Mouse (Mus musculus): ENCODE data around the gene Hivep3. TPM values are rescaled to one million over a fixed set of nuclear protein-coding genes. Genes with fewer than 3 reads are reported as not detected.

Gene Hivep3
- polyA plus RNA-seq, 1 experiment from 2014 or later = 6.2 TPM

DNA sequence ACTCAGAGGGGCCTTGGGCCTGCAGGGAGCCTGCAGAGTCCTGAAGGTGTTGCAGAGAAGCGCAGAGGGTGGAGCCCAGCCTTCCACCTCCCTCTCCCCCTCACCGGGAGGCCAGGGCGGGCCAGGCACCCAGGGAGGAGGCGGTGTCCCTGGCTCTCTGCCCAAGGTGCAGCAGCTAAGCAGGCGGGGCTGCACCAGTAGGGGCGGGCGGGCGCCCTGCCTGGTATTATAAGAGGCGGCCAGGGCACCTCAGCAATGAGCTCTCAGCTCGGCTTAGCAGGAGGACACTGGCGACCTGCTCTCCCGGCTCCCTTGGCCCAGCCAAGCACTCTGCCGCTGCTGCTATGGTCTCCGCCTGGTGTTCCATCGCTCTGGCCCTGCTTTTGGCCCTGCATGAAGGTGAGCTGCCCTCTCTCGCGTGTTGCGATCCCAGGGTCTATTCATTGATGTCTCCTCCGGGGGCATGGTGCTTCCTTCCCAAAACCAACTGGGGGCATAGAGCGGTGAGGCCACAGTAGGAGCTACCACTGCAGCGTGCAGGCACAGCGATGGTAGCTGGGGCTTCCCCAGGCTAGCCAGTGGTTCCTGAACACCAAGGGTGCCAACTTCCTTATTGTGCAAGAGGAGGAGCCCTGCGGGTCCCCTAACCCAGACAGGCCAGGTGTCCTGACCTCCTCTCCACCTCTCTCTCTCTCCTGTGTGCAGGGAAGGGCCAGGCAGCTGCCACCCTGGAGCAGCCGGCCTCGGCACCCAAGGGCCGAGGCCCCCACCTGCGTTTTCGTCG is 427.8 kb downstream of the Hivep3 start, which contains the start of gene Edn2:
Gene Edn2 (plus strand): TSS at position 41 of the 784 bp plus-strand sequence.
- DNase-seq (ENCODE audit: low spot score) (peak; percentile 85), ATAC-seq (replicated peaks; ENCODE audit: low FRiP score, low TSS enrichment, low read depth) (peak; percentile 80)
- Histone ChIP-seq H3K27ac (ENCODE audit: low read depth) (no peak within 1 kb of the TSS), H3K27me3 (replicated peaks; ENCODE audit: control insufficient read depth, insufficient read depth, low read length) (no peaks in the 10 kb centered on the region), H3K4me3 (ENCODE audit: low read depth, low read length) (peak within 1 kb of the TSS; percentile 12; the same call in 1 of the 2 replicates), H3K9ac (ENCODE audit: low read length) (peak within 1 kb of the TSS; percentile 8; the same call in 1 of the 2 replicates), H3K4me1 (replicated peaks; ENCODE audit: control insufficient read depth, insufficient read depth, low read length) (peaks cover 22% of the 10 kb centered on the region), H3K9me3 (ENCODE audit: control insufficient read depth, low read length) (no peaks in the 10 kb centered on the region), H3K36me3 (ENCODE audit: control insufficient read depth, insufficient read depth, low read length) (no peaks in the 10 kb centered on the region), H3K4me2 (ENCODE audit: low read length) (peak within 1 kb of the TSS; percentile 39)
- WGBS = 29% methylated on average over 28 of the region's 29 CpGs

DNA sequence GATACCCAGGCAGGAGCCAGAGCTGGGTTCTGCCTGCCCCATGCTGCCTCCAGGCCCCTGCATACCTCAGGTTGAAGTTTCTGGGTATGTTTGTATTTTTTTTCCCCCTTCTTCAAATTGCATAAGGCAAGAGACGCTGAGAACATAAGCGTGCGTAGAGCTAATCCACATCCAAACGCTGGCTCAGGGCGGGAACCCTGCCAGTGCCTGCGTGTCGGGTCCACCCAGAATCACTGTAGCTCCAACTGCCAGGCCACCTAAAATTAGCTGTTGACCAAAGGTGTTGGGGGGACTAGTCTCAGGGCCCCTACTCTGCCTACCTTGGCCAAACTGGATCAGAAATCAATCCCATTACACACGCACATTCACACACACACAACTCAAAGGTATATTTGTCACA is 429.0 kb downstream of the Hivep3 start:
- Histone ChIP-seq H3K4me1 (replicated peaks; ENCODE audit: control insufficient read depth, insufficient read depth, low read length) (peaks cover 22% of the 10 kb centered on the region), H3K9ac (ENCODE audit: low read length) (no peak overlapping the region), H3K9me3 (ENCODE audit: control insufficient read depth, low read length) (no peaks in the 10 kb centered on the region), H3K4me3 (ENCODE audit: low read depth, low read length) (no peak overlapping the region), H3K27ac (ENCODE audit: low read depth) (no peak overlapping the region), H3K36me3 (ENCODE audit: control insufficient read depth, insufficient read depth, low read length) (no peaks in the 10 kb centered on the region), H3K4me2 (ENCODE audit: low read length) (no peak overlapping the region), H3K27me3 (replicated peaks; ENCODE audit: control insufficient read depth, insufficient read depth, low read length) (no peaks in the 10 kb centered on the region)
- no peak for DNase-seq (ENCODE audit: low spot score)
- ATAC-seq (replicated peaks; ENCODE audit: low FRiP score, low TSS enrichment, low read depth) = no peak
- WGBS = 71% methylated on average over 8 of the region's 8 CpGs

DNA sequence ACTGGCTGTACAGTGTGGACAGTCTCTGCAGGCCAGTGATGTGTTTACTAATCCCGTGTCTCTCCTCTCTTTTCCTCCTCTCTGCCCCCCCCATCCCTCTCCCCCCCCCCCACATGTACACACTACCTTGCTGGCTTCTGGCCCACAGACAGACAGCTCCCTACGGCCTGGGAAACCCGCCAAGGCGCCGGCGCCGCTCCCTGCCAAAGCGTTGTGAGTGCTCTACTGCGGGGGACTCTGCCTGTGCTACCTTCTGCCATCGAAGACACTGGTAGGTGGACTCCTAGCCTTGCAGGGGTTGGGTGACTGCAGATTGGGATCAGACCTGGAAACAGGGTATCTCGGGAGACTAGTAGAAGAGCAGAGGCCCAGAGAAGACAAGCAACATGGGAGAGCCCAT is 429.7 kb downstream of the Hivep3 start:
- no peak overlapping the region for H3K27ac ChIP-seq (ENCODE audit: low read depth)
- H3K9ac ChIP-seq (ENCODE audit: low read length) = no peak overlapping the region
- peaks cover 22% of the 10 kb centered on the region for H3K4me1 ChIP-seq (replicated peaks; ENCODE audit: control insufficient read depth, insufficient read depth, low read length)
- no peaks in the 10 kb centered on the region for H3K27me3 ChIP-seq (replicated peaks; ENCODE audit: control insufficient read depth, insufficient read depth, low read length)
- H3K9me3 ChIP-seq (ENCODE audit: control insufficient read depth, low read length) = no peaks in the 10 kb centered on the region
- H3K4me2 ChIP-seq (ENCODE audit: low read length) = 0 out of 2 replicates have a peak overlapping the region, but pooled peaks have one; percentile 18
- DNase-seq (ENCODE audit: low spot score) (no peak), ATAC-seq (replicated peaks; ENCODE audit: low FRiP score, low TSS enrichment, low read depth) (peak; percentile 25; the same call in 1 of the 2 replicates)
- 41% methylated on average over 11 of the region's 11 CpGs for WGBS
- no peak overlapping the region for H3K4me3 ChIP-seq (ENCODE audit: low read depth, low read length)
- no peaks in the 10 kb centered on the region for H3K36me3 ChIP-seq (ENCODE audit: control insufficient read depth, insufficient read depth, low read length)

DNA sequence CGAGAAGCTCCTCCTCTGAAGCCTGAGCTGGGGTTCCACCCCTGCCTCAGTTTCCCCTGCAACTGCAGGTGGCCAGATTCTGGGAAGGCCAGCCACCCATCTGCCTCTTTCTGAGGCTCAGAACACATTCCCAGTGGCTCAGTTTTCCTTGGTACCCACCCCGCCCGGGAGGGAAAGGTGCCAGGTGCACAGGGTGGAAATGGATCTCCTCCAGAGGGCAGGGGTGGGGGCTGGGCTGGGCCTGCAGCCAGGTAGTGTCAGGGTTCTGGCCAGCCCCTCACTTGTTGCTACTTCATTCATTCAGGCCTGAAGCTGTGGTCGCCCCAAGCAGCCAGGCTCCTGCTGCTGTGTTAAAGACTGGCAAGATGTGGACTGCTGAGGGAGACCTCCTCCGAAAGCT is 430.7 kb downstream of the Hivep3 start:
- Histone ChIP-seq H3K9me3 (ENCODE audit: control insufficient read depth, low read length) (no peaks in the 10 kb centered on the region), H3K36me3 (ENCODE audit: control insufficient read depth, insufficient read depth, low read length) (no peaks in the 10 kb centered on the region), H3K27ac (ENCODE audit: low read depth) (no peak overlapping the region), H3K4me3 (ENCODE audit: low read depth, low read length) (no peak overlapping the region), H3K4me2 (ENCODE audit: low read length) (no peak overlapping the region), H3K27me3 (replicated peaks; ENCODE audit: control insufficient read depth, insufficient read depth, low read length) (no peaks in the 10 kb centered on the region), H3K4me1 (replicated peaks; ENCODE audit: control insufficient read depth, insufficient read depth, low read length) (peaks cover 18% of the 10 kb centered on the region), H3K9ac (ENCODE audit: low read length) (no peak overlapping the region)
- 84% methylated on average over 5 of the region's 5 CpGs for WGBS
- ATAC-seq (replicated peaks; ENCODE audit: low FRiP score, low TSS enrichment, low read depth) (no peak), DNase-seq (ENCODE audit: low spot score) (no peak)

DNA sequence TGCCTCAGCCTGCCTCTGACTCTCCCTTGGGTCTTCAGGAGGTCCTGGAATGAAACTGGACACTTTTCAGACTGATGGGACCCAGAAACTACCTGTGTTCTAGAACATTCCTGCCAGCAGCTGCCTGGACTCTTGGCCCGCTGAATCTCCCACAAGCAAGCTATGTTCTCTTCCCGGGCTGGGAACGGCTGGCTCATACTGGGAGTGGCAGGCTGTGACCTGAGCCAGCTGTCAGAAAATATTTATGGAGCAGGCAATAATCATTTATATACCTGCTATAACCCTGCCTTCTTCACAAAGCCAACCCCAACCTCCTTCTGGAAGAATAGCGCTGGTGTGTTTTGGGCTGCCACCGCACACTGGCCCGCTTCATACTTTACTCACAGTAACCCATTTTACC is 434.2 kb downstream of the Hivep3 start:
- ATAC-seq (replicated peaks; ENCODE audit: low FRiP score, low TSS enrichment, low read depth) = 0 out of 2 replicates have a peak, but pooled peaks have one; percentile 17

DNA sequence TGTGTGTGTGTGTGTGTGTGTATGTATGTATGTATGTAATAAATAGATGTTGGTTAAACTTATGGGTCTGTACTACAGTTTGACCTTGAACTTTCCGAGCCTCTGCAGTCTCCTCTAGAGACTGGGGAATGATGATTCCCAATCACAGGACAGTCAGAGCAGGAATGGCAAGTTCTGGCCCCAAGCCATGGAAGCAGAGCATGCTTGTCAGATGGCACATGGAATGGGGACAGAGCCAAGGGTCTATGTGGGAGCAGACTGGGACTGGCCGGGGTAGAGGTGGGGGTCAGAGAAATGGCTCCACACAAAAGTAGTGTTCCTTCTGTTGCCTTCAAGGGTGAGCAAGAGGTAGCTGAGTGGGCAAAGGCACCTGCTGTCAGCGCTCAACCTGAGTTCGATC is 434.8 kb downstream of the Hivep3 start:
- DNase-seq (ENCODE audit: low spot score) (no peak), ATAC-seq (replicated peaks; ENCODE audit: low FRiP score, low TSS enrichment, low read depth) (no peak)
- Histone ChIP-seq H3K4me3 (ENCODE audit: low read depth, low read length) (no peak overlapping the region), H3K27me3 (replicated peaks; ENCODE audit: control insufficient read depth, insufficient read depth, low read length) (no peaks in the 10 kb centered on the region), H3K4me1 (replicated peaks; ENCODE audit: control insufficient read depth, insufficient read depth, low read length) (peaks cover 15% of the 10 kb centered on the region), H3K9me3 (ENCODE audit: control insufficient read depth, low read length) (no peaks in the 10 kb centered on the region), H3K27ac (ENCODE audit: low read depth) (no peak overlapping the region), H3K4me2 (ENCODE audit: low read length) (no peak overlapping the region), H3K36me3 (ENCODE audit: control insufficient read depth, insufficient read depth, low read length) (no peaks in the 10 kb centered on the region), H3K9ac (ENCODE audit: low read length) (no peak overlapping the region)
- 84% methylated on average over 4 of the region's 4 CpGs for WGBS

More for the DNA sequence above, 434.2 kb downstream of the Hivep3 start:
- Histone ChIP-seq H3K9ac (ENCODE audit: low read length) (no peak overlapping the region), H3K27ac (ENCODE audit: low read depth) (no peak overlapping the region), H3K4me3 (ENCODE audit: low read depth, low read length) (no peak overlapping the region), H3K4me2 (ENCODE audit: low read length) (no peak overlapping the region), H3K36me3 (ENCODE audit: control insufficient read depth, insufficient read depth, low read length) (no peaks in the 10 kb centered on the region), H3K4me1 (replicated peaks; ENCODE audit: control insufficient read depth, insufficient read depth, low read length) (peaks cover 15% of the 10 kb centered on the region), H3K9me3 (ENCODE audit: control insufficient read depth, low read length) (no peaks in the 10 kb centered on the region), H3K27me3 (replicated peaks; ENCODE audit: control insufficient read depth, insufficient read depth, low read length) (no peaks in the 10 kb centered on the region)
- whole genome bisulfite sequencing = 62% methylated on average over 6 of the region's 6 CpGs
- no peak for DNase-seq (ENCODE audit: low spot score)

DNA sequence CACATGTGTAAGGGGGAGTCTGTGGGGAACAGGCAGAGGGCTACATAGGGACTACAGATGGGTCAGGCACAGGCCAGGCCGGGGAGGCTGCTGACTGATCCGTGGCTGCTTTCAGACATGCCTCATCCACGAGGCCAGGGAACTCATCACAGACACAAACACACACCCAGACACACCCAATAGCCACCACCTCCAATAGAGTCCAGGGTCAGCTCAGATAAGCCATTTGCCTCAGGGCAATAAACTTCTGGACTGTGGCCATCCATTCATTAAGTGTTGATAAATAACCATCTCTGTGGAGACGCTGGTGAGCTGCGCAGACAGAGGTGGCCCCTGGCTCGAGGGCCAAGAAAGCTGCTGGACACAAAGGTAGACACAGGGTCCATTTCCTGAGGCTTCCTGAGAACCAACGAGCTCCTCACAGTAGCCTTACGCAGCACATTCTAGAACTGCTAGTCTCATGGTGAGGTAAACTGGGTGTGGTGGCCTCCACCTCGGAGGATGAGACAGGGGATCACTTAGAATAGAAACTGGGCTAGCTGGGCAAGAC is 436.9 kb downstream of the Hivep3 start:
- ATAC-seq (replicated peaks; ENCODE audit: low FRiP score, low TSS enrichment, low read depth) = peak; percentile 26; the same call in 1 of the 2 replicates

DNA sequence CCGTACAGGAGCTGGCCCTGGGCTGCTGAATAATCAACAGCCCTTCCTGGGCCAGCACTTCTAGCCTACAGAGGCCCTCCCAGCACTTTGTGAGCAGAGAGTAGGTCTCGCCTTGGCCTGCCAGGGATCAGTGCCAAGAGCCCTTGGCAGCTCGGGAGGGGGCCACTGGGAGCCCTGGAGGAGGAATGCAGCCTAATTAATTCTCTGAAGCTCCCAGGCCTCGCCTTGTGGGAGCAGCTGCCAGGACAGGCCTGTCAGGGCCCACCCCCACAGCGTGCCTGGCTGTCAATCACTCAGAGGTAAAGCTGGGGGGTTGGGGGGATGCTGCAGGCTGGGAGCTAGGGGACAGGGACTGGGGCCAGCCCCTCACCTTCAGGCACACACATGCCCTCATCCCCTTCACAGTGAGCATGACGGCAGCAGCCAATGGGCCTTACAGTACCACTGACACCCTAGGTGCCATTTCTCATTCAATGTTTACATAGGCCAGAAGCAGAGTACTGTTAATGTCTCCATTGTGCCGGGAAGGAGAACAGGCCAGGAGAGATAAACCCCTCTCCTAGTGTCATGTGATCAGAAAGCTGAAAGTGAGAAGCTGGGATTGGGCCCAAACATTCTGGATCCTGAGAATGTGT is 438.6 kb downstream of the Hivep3 start:
- H3K36me3 ChIP-seq (ENCODE audit: control insufficient read depth, insufficient read depth, low read length) = no peaks in the 10 kb centered on the region
- peaks cover 15% of the 10 kb centered on the region for H3K4me1 ChIP-seq (replicated peaks; ENCODE audit: control insufficient read depth, insufficient read depth, low read length)
- WGBS = 17% methylated on average over 7 of the region's 7 CpGs
- H3K27ac ChIP-seq (ENCODE audit: low read depth) = peak overlapping the region; percentile 9; the same call in 1 of the 2 replicates
- H3K9me3 ChIP-seq (ENCODE audit: control insufficient read depth, low read length) = no peaks in the 10 kb centered on the region
- H3K4me2 ChIP-seq (ENCODE audit: low read length) = no peak overlapping the region
- H3K9ac ChIP-seq (ENCODE audit: low read length) = no peak overlapping the region
- no peak overlapping the region for H3K4me3 ChIP-seq (ENCODE audit: low read depth, low read length)
- DNase-seq (ENCODE audit: low spot score) (no peak), ATAC-seq (replicated peaks; ENCODE audit: low FRiP score, low TSS enrichment, low read depth) (peak; percentile 33; the same call in 1 of the 2 replicates)
- no peaks in the 10 kb centered on the region for H3K27me3 ChIP-seq (replicated peaks; ENCODE audit: control insufficient read depth, insufficient read depth, low read length)

More for the DNA sequence above, 436.9 kb downstream of the Hivep3 start:
- no peak for DNase-seq (ENCODE audit: low spot score)
- H3K36me3 ChIP-seq (ENCODE audit: control insufficient read depth, insufficient read depth, low read length) = no peaks in the 10 kb centered on the region
- H3K4me1 ChIP-seq (replicated peaks; ENCODE audit: control insufficient read depth, insufficient read depth, low read length) = peaks cover 15% of the 10 kb centered on the region
- no peaks in the 10 kb centered on the region for H3K27me3 ChIP-seq (replicated peaks; ENCODE audit: control insufficient read depth, insufficient read depth, low read length)
- H3K9ac ChIP-seq (ENCODE audit: low read length) = no peak overlapping the region
- H3K27ac ChIP-seq (ENCODE audit: low read depth) = no peak overlapping the region
- no peak overlapping the region for H3K4me2 ChIP-seq (ENCODE audit: low read length)
- no peaks in the 10 kb centered on the region for H3K9me3 ChIP-seq (ENCODE audit: control insufficient read depth, low read length)
- WGBS = 23% methylated on average over 9 of the region's 9 CpGs
- no peak overlapping the region for H3K4me3 ChIP-seq (ENCODE audit: low read depth, low read length)
